Mouse (Mus musculus): ENCODE measurements around the gene Ccdc144b. TPM values are rescaled to one million over a fixed set of nuclear protein-coding genes. Genes with fewer than 3 reads are reported as not detected.

Ccdc144b gene
- polyA plus RNA-seq (2015; fragmentation: Nextera tagmentation; extraction: Ambion mirVana): not detected in 2 replicates

DNA sequence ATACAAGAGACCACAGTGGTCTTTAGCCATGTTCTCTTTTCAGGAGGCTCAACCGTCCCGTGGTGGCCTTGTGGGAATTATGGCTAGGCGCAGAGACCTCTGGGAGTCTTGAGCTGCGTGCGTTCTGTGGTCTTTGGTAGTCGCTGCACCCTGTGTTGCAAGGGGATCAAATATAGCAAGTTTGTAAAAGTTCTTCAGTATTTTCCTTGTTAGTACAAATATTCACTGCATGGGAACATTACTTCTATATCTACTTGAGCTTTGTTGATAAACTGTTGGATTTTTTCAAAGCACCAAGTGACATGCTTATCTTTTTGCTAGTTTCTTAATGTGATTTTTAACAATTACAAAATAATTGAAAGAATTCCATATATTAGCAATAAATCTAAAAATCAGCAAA is at the start of gene Ccdc144b:
Gene Ccdc144b, minus strand, starts transcription at position 101 of the 400 bp plus-strand sequence.
- no peak for ATAC-seq (replicated peaks)
- Histone ChIP-seq H3K4me2 (replicated peaks) (no peak within 1 kb of the TSS), H3K27ac (replicated peaks) (no peak within 1 kb of the TSS), H3K4me3 (no peak within 1 kb of the TSS), H3K27me3 (no peaks in the 10 kb centered on the region), H3K36me3 (no peaks in the 10 kb centered on the region), H3K4me1 (no peaks in the 10 kb centered on the region), H3K9me3 (no peaks in the 10 kb centered on the region), H3K9ac (replicated peaks) (no peak within 1 kb of the TSS)
- WGBS: 92% methylated on average over 6 of the region's 6 CpGs

DNA sequence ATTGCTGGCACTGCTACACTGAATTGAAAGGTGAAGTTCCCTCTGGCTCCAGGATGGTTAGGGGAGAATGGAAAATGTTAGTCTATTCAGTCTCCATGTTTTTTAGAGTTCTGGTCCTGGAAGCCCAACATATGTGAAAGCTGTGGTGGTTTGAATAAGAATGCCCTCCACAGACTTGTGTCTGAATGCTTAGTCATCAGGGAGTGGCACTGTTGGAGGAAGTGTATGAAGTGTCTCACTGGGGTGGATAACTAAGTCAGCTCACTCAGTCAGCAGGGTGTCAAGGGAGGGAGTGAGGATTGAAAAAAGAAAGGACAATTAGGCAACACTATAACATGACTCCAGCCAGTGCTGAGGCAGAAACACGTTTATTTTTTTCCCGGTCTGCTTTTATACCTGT is 42.0 kb upstream of the Ccdc144b start:
- H3K4me3 ChIP-seq: no peak overlapping the region
- H3K4me1 ChIP-seq: no peaks in the 10 kb centered on the region
- H3K9me3 ChIP-seq: no peaks in the 10 kb centered on the region
- H3K36me3 ChIP-seq: peaks cover 14% of the 10 kb centered on the region
- H3K9ac ChIP-seq (replicated peaks): no peak overlapping the region
- WGBS: 83% methylated on average over 2 of the region's 2 CpGs
- H3K4me2 ChIP-seq (replicated peaks): no peak overlapping the region
- no peak overlapping the region for H3K27ac ChIP-seq (replicated peaks)
- no peaks in the 10 kb centered on the region for H3K27me3 ChIP-seq
- ATAC-seq (replicated peaks): no peak

- ATAC-seq (replicated peaks): no peak
- Histone ChIP-seq H3K9ac (replicated peaks) (no peak overlapping the region), H3K4me3 (no peak overlapping the region), H3K27me3 (no peaks in the 10 kb centered on the region), H3K9me3 (no peaks in the 10 kb centered on the region), H3K27ac (replicated peaks) (no peak overlapping the region), H3K4me1 (no peaks in the 10 kb centered on the region), H3K36me3 (peaks cover 81% of the 10 kb centered on the region), H3K4me2 (replicated peaks) (no peak overlapping the region)
- 96% methylated on average over 9 of the region's 9 CpGs for WGBS
Measured at GRCm38 (mm10) chr3:36087591-36087990, 34.2 kb upstream of the Ccdc144b start.

DNA sequence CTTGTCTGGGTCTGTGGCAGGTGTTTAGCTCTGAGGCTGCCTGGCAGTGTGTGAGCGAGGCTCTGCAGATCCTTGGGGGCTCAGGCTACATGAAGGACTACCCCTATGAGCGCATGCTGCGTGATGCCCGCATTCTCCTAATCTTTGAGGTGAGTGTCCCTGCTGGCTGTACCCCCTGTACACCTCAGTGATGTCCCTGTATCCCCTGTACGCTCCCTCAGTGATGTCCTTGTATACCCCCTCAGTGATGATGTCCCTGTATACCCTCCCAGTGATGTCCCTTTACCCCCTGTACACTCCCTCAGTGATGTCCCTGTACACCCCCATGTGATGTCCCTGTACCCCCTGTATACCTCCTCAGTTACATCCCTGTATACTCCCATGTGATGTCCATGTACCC is 32.0 kb upstream of the Ccdc144b start:
- Histone ChIP-seq H3K9me3 (no peaks in the 10 kb centered on the region), H3K36me3 (peaks cover 89% of the 10 kb centered on the region), H3K27me3 (no peaks in the 10 kb centered on the region), H3K27ac (replicated peaks) (no peak overlapping the region), H3K4me1 (no peaks in the 10 kb centered on the region), H3K4me2 (replicated peaks) (no peak overlapping the region), H3K4me3 (no peak overlapping the region), H3K9ac (replicated peaks) (no peak overlapping the region)
- 98% methylated on average over 5 of the region's 5 CpGs for WGBS
- ATAC-seq (replicated peaks): no peak

DNA sequence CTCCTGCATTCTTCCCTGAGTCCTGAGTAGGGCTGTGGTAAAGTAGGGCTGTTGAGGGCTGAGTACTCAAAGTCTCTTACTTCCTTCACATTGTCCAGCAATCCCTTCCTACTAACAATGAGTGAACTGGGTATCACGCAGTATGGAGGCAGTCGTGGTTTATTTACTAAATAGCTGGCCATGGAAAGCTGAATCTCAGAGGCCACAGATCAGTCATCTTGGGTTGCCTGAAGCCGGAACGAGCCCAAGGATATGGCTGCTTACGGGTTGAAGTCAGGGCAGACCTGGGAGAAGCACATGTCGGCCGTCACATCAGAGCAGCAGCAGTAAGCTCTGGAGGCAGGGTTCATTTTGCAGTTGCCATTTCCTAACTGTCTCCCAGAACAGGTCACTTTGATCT is 30.0 kb upstream of the Ccdc144b start:
- Histone ChIP-seq H3K36me3 (peaks cover 85% of the 10 kb centered on the region), H3K9me3 (no peaks in the 10 kb centered on the region), H3K27ac (replicated peaks) (no peak overlapping the region), H3K4me2 (replicated peaks) (no peak overlapping the region), H3K4me1 (no peaks in the 10 kb centered on the region), H3K9ac (replicated peaks) (no peak overlapping the region), H3K27me3 (no peaks in the 10 kb centered on the region), H3K4me3 (no peak overlapping the region)
- no peak for ATAC-seq (replicated peaks)
- WGBS: 94% methylated on average over 7 of the region's 7 CpGs

GRCm38 (mm10) chr3:36082843-36083242 is 29.5 kb upstream of the Ccdc144b start:
- ATAC-seq (replicated peaks): no peak
- peaks cover 84% of the 10 kb centered on the region for H3K36me3 ChIP-seq

DNA sequence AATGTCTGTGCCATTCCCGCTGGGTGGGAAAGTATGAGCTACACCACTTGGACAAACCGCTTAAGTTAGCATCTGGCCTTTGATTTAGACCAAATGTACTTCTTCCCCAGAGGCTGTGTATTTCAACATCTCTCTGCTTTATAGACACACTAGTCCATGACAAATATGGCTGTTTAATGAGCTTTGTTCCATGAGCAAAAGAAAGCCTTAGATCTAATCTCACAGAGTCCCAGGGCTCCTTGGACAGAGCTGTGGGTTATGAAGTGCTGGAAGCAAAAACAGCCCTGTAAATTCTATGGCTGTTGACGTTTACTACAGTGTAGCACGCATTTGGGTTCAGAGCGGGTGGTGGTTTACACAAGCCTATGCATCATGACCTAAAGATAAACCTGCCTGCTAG is 27.4 kb upstream of the Ccdc144b start:
- no peaks in the 10 kb centered on the region for H3K9me3 ChIP-seq
- no peaks in the 10 kb centered on the region for H3K27me3 ChIP-seq
- H3K36me3 ChIP-seq: peaks cover 84% of the 10 kb centered on the region
- WGBS: 94% methylated on average over 5 of the region's 5 CpGs
- H3K4me2 ChIP-seq (replicated peaks): no peak overlapping the region
- no peaks in the 10 kb centered on the region for H3K4me1 ChIP-seq
- no peak overlapping the region for H3K27ac ChIP-seq (replicated peaks)
- H3K4me3 ChIP-seq: no peak overlapping the region
- H3K9ac ChIP-seq (replicated peaks): no peak overlapping the region
- no peak for ATAC-seq (replicated peaks)

More at GRCm38 (mm10) chr3:36082843-36083242, 29.5 kb upstream of the Ccdc144b start:
- Histone ChIP-seq H3K9ac (replicated peaks) (no peak overlapping the region), H3K27ac (replicated peaks) (no peak overlapping the region), H3K4me2 (replicated peaks) (no peak overlapping the region), H3K4me3 (no peak overlapping the region), H3K27me3 (no peaks in the 10 kb centered on the region), H3K4me1 (no peaks in the 10 kb centered on the region), H3K9me3 (no peaks in the 10 kb centered on the region)
- 97% methylated on average over 4 of the region's 4 CpGs for WGBS

DNA sequence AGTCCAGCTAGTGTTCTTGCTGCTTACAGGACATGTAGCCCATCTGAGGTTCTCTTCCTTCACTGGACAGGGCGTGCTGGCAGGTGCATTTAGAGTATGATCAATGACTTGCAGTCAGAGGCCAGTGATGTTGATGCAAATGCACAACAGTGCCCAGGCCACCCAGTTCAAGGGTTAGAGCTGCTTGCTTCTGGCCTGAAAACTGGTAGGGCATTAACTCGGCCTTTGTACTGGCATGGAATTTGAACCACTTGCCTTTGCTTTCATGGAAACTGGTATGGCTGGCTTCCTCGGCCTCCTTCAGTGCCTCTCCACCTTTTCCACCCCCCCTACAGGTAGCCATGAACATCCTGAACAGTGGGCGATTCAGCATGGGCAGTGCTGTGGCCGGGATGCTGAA is 26.5 kb upstream of the Ccdc144b start:
- Histone ChIP-seq H3K36me3 (peaks cover 83% of the 10 kb centered on the region), H3K4me1 (no peaks in the 10 kb centered on the region), H3K27ac (replicated peaks) (no peak overlapping the region), H3K4me2 (replicated peaks) (no peak overlapping the region), H3K9ac (replicated peaks) (no peak overlapping the region), H3K9me3 (no peaks in the 10 kb centered on the region), H3K4me3 (no peak overlapping the region), H3K27me3 (no peaks in the 10 kb centered on the region)
- no peak for ATAC-seq (replicated peaks)
- 92% methylated on average over 5 of the region's 5 CpGs for WGBS

GRCm38 (mm10) chr3:36077386-36077785 is 24.0 kb upstream of the Ccdc144b start:
- 97% methylated on average over 3 of the region's 3 CpGs for WGBS
- no peak overlapping the region for H3K4me2 ChIP-seq (replicated peaks)
- H3K4me1 ChIP-seq: no peaks in the 10 kb centered on the region
- H3K36me3 ChIP-seq: peaks cover 83% of the 10 kb centered on the region
- no peak overlapping the region for H3K9ac ChIP-seq (replicated peaks)
- no peak for ATAC-seq (replicated peaks)
- H3K27me3 ChIP-seq: no peaks in the 10 kb centered on the region
- H3K27ac ChIP-seq (replicated peaks): no peak overlapping the region
- H3K4me3 ChIP-seq: no peak overlapping the region
- no peaks in the 10 kb centered on the region for H3K9me3 ChIP-seq

DNA sequence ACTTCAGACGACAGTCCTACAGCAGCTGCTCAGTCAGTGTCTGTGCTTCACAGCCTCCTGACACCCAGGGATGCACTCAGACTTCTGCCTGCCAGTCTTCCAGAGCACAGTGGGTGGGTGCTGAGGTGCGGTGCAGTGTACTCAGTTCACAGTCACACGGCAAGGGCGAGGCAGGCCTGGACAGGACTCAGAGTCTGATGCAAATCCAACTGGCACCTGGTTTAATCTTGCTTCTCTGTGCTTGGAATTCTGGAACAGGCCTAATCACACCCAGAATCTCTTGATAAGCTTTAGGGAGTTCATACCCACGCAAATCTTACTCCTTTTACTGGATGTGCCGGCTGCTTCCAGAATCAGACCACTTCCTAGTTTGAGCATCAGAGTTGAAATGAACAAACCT is 22.1 kb upstream of the Ccdc144b start:
- no peak overlapping the region for H3K9ac ChIP-seq (replicated peaks)
- no peaks in the 10 kb centered on the region for H3K4me1 ChIP-seq
- no peaks in the 10 kb centered on the region for H3K27me3 ChIP-seq
- no peak overlapping the region for H3K4me2 ChIP-seq (replicated peaks)
- H3K27ac ChIP-seq (replicated peaks): no peak overlapping the region
- H3K4me3 ChIP-seq: no peak overlapping the region
- no peak for ATAC-seq (replicated peaks)
- peaks cover 74% of the 10 kb centered on the region for H3K36me3 ChIP-seq
- WGBS: 98% methylated on average over 6 of the region's 6 CpGs
- H3K9me3 ChIP-seq: no peaks in the 10 kb centered on the region

GRCm38 (mm10) chr3:36074231-36074630 is 20.9 kb upstream of the Ccdc144b start:
- no peaks in the 10 kb centered on the region for H3K4me1 ChIP-seq
- no peaks in the 10 kb centered on the region for H3K27me3 ChIP-seq
- no peak overlapping the region for H3K4me2 ChIP-seq (replicated peaks)
- no peak overlapping the region for H3K9ac ChIP-seq (replicated peaks)
- H3K4me3 ChIP-seq: no peak overlapping the region
- no peaks in the 10 kb centered on the region for H3K9me3 ChIP-seq
- ATAC-seq (replicated peaks): no peak
- no peak overlapping the region for H3K27ac ChIP-seq (replicated peaks)
- peaks cover 71% of the 10 kb centered on the region for H3K36me3 ChIP-seq
- 97% methylated on average over 6 of the region's 6 CpGs for WGBS

DNA sequence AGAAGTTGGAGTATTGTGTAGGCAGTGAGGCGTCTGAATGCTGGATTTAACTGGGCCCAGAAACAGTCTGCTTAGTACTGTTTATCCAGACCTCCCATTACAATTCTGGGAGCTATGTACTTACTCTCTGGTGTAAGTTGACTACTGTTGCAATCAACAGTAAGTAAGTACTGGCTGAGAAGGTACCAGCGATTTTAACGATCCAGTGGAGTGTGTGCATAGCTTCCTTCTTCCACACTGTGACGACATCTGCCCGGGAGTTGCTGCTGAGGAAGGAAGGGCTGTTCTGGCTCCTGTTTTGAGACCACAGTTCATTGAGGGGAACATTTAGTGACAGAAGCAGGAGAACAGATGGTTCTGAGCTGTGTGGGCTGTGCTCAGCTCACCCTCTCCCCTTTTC is 17.7 kb upstream of the Ccdc144b start:
- no peak overlapping the region for H3K9ac ChIP-seq (replicated peaks)
- no peak overlapping the region for H3K4me2 ChIP-seq (replicated peaks)
- H3K36me3 ChIP-seq: peaks cover 42% of the 10 kb centered on the region
- no peak for ATAC-seq (replicated peaks)
- H3K4me3 ChIP-seq: no peak overlapping the region
- H3K27me3 ChIP-seq: no peaks in the 10 kb centered on the region
- peaks cover 18% of the 10 kb centered on the region for H3K4me1 ChIP-seq
- WGBS: 91% methylated on average over 5 of the region's 5 CpGs
- H3K27ac ChIP-seq (replicated peaks): no peak overlapping the region
- no peaks in the 10 kb centered on the region for H3K9me3 ChIP-seq

- H3K9ac ChIP-seq (replicated peaks): no peak overlapping the region
- no peak overlapping the region for H3K4me2 ChIP-seq (replicated peaks)
- peaks cover 19% of the 10 kb centered on the region for H3K4me1 ChIP-seq
- 95% methylated on average over 4 of the region's 4 CpGs for WGBS
- H3K36me3 ChIP-seq: peaks cover 36% of the 10 kb centered on the region
- no peaks in the 10 kb centered on the region for H3K27me3 ChIP-seq
- H3K27ac ChIP-seq (replicated peaks): no peak overlapping the region
- no peak for ATAC-seq (replicated peaks)
- H3K4me3 ChIP-seq: no peak overlapping the region
- H3K9me3 ChIP-seq: no peaks in the 10 kb centered on the region
Measured at GRCm38 (mm10) chr3:36070436-36070835, 17.1 kb upstream of the Ccdc144b start.
